Mouse (Mus musculus) intestine, postnatal 0 days (tissue): ENCODE data around the gene Med12l. TPM values are rescaled to one million over a fixed set of nuclear protein-coding genes. Genes with fewer than 3 reads are reported as not detected.

ENCODE experiments used
- ATAC-seq: fragments of 200-750 bp; cut with Nextera tagmentation; 2 replicates; pipeline ENCODE4 v1.8.0; 2017; ENCODE audit warnings: mild to moderate bottlenecking, moderate TSS enrichment, moderate library complexity
- H3K27ac ChIP-seq: fragments of 300-500 bp; sonication (generic); 2 replicates; pipeline ENCODE4 v1.5.1; 2014; ENCODE audit warnings: mild to moderate bottlenecking, low read depth, low read length, moderate library complexity
- H3K27me3 ChIP-seq: fragments of 300-500 bp; sonication (generic); replicated peaks from 2 replicates; pipeline ENCODE4 v1.6.1; 2014; ENCODE audit warnings: low read length, mixed read lengths; ENCODE audit not compliant: control insufficient read depth, insufficient read depth
- H3K36me3 ChIP-seq: fragments of 300-500 bp; sonication (generic); 2 replicates; pipeline ENCODE4 v1.6.1; 2014; ENCODE audit warnings: mild to moderate bottlenecking, moderate library complexity; ENCODE audit not compliant: control insufficient read depth, insufficient read depth
- H3K4me1 ChIP-seq: fragments of 300-500 bp; sonication (generic); replicated peaks from 2 replicates; pipeline ENCODE4 v1.6.1; 2014; ENCODE audit warnings: antibody characterized with exemption, low read length, mixed read lengths; ENCODE audit not compliant: control insufficient read depth, insufficient read depth
- H3K4me2 ChIP-seq: fragments of 300-500 bp; sonication (generic); replicated peaks from 2 replicates; pipeline ENCODE4 v1.6.1; 2014; ENCODE audit warnings: low read depth, mild to moderate bottlenecking, moderate library complexity
- H3K4me3 ChIP-seq: fragments of 300-500 bp; sonication (generic); 2 replicates; pipeline ENCODE4 v1.5.1; 2014; ENCODE audit warnings: low read depth, low read length
- H3K9ac ChIP-seq: fragments of 300-500 bp; sonication (generic); 2 replicates; pipeline ENCODE4 v1.6.1; 2014; ENCODE audit warnings: mild to moderate bottlenecking, low read depth, low read length
- H3K9me3 ChIP-seq: fragments of 300-500 bp; sonication (generic); 2 replicates; pipeline ENCODE4 v1.6.1; 2016; ENCODE audit warnings: mixed run types; ENCODE audit not compliant: control insufficient read depth
- CTCF ChIP-seq: sonication (generic); IDR thresholded peaks from 2 replicates; pipeline ENCODE4 v1.5.1; 2016; ENCODE audit warnings: low read depth, mild to moderate bottlenecking, control low read depth, antibody characterized with exemption, moderate library complexity
- WGBS: fragments of 180-500 bp; shearing (Covaris S2); extraction: QIAGEN DNeasy Blood & Tissue Kit; methylation state at CpG from one replicate; pipeline ENCODE4 v1.1.7; 2014; 5-methylcytosine and 5-hydroxymethylcytosine counted together
- polyA plus RNA-seq: library from polyadenylated mRNA; unstranded; fragments of >200 nt; fragmentation: Nextera tagmentation; extraction: Ambion mirVana; gene quantifications from 2 replicates; pipeline ENCODE4 v1.2.1, GENCODE M21; 2015

Med12l gene
- polyA plus RNA-seq, 1 experiment from 2014 or later: 0.42 TPM

DNA sequence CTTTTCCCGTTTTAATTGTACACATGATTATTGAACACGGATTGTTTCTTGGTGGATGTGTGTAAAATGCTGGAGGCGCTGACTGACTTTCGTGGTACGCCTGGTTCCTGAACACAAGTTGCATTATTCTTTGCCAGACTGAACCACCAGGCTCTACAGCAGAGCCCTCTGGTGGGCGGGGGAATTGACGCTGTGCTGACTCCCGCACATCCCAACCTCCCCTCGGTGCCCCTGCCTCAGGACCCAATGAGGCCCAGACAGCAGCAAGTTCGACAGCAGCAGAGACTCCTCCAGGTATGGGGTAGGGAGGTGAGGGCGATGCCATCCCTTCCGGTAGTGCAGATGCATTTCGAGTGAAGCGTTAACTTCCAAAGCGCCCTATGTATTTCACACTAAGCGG, 292.0 kb downstream of the Med12l start:
- H3K27ac ChIP-seq: no peak overlapping the region

DNA sequence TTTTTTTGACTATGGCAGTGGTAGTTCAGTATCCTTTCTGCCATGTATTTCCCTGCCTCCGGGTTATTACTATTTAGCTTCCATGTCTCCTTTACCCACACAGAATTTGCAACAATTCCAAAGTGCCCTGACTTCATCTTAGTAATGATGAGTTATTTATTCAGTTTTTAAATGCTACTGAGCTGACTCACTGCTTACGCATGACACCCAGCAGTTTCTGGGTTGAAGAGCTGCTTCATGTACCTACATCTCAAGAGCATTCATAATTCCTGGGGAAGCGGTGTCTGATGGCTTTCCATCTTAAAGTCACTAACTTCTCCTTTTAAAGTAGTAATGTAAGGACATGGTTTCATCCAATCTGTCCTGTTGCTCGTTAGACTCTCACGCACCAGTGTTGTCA, 299.3 kb downstream of the Med12l start:
- 94% methylated on average over 5 of the region's 5 CpGs for WGBS
- Histone ChIP-seq H3K4me3 (no peak overlapping the region), H3K27ac (no peak overlapping the region), H3K27me3 (no peaks in the 10 kb centered on the region), H3K4me1 (no peaks in the 10 kb centered on the region), H3K36me3 (no peaks in the 10 kb centered on the region), H3K9ac (no peak overlapping the region), H3K4me2 (no peak overlapping the region), H3K9me3 (no peaks in the 10 kb centered on the region)
- TF ChIP-seq CTCF: no peak
- ATAC-seq: no peak

More for the DNA sequence above, 292.0 kb downstream of the Med12l start:
- TF ChIP-seq CTCF: no peak
- no peak for ATAC-seq
- Histone ChIP-seq H3K36me3 (no peaks in the 10 kb centered on the region), H3K4me3 (no peak overlapping the region), H3K9me3 (no peaks in the 10 kb centered on the region), H3K4me1 (no peaks in the 10 kb centered on the region), H3K9ac (no peak overlapping the region), H3K4me2 (no peak overlapping the region), H3K27me3 (no peaks in the 10 kb centered on the region)
- WGBS: 83% methylated on average over 16 of the region's 16 CpGs

DNA sequence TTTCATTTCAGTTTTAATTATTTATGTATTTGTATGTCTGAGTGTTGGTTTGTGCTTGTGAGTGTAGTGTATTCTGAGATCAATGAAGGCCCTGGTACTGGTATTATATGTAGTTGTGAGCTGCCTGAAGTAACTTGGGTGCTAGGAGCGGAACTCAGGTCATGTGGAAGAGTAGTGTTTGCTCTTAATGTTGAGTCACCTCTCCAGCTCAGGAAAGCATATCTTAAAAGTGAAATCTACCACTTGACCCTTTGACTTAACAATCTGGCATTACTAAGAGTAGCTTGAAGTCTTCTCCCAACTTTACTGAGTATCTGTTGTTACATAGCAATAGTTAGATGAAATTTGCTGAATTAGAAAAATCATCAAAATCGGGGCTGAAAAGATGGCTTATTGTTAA, 299.9 kb downstream of the Med12l start:
- no peak overlapping the region for H3K9ac ChIP-seq
- no peak for ATAC-seq
- H3K4me2 ChIP-seq: no peak overlapping the region
- H3K27me3 ChIP-seq: no peaks in the 10 kb centered on the region
- no peak for TF ChIP-seq CTCF
- H3K4me3 ChIP-seq: no peak overlapping the region
- no peak overlapping the region for H3K27ac ChIP-seq
- H3K36me3 ChIP-seq: no peaks in the 10 kb centered on the region
- H3K9me3 ChIP-seq: no peaks in the 10 kb centered on the region
- no peaks in the 10 kb centered on the region for H3K4me1 ChIP-seq
- 92% methylated on average over 2 of the region's 2 CpGs for WGBS

DNA sequence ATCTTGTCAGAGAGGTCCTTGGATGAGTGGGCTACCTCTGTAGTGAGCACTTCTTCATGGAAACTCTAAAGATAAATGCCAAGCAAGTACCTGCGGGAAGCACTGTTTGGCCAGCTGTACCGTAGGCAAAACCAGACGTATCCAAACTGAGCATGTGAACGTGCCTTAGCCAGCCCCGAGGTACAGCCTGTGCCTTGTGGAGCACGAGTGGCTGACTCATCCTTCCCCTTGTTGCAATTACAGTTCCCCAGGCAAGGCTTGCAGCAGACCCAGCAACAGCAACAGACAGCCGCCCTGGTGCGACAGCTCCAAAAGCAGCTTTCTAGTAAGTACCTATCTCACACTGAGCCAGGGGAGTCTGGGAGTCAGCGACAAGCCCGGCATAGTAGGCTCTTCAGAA, 307.0 kb downstream of the Med12l start:
- Histone ChIP-seq H3K27me3 (no peaks in the 10 kb centered on the region), H3K9me3 (no peaks in the 10 kb centered on the region), H3K4me2 (no peak overlapping the region), H3K9ac (no peak overlapping the region), H3K4me3 (no peak overlapping the region), H3K36me3 (no peaks in the 10 kb centered on the region), H3K4me1 (no peaks in the 10 kb centered on the region), H3K27ac (no peak overlapping the region)
- ATAC-seq: no peak
- TF ChIP-seq CTCF: no peak
- WGBS: 86% methylated on average over 10 of the region's 10 CpGs

DNA sequence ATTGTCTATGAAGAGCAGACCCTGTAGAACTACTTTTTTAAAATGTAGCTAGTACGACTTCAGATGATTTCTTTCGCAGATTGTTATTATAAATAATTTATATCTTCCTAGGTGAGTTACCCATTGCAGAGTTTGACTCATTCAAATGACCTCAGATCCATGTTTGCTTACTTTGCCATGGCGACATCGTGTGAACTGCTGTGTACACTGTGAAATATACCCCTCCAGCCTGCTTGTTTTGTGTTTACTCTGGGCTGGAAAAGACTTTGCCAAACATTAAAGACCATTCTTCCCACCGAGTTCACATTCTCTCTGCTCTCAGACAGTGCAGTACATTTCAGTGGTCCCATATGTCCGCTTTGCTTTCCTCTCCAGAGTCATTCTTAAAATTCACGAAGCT, 310.5 kb downstream of the Med12l start:
- ATAC-seq: no peak
- Histone ChIP-seq H3K4me3 (no peak overlapping the region), H3K4me1 (no peaks in the 10 kb centered on the region), H3K9me3 (no peaks in the 10 kb centered on the region), H3K36me3 (peaks cover 5% of the 10 kb centered on the region; the same call in 1 of the 2 replicates), H3K27me3 (no peaks in the 10 kb centered on the region), H3K4me2 (no peak overlapping the region), H3K27ac (no peak overlapping the region), H3K9ac (no peak overlapping the region)
- whole genome bisulfite sequencing: 59% methylated on average over 7 of the region's 7 CpGs
- TF ChIP-seq CTCF: no peak

DNA sequence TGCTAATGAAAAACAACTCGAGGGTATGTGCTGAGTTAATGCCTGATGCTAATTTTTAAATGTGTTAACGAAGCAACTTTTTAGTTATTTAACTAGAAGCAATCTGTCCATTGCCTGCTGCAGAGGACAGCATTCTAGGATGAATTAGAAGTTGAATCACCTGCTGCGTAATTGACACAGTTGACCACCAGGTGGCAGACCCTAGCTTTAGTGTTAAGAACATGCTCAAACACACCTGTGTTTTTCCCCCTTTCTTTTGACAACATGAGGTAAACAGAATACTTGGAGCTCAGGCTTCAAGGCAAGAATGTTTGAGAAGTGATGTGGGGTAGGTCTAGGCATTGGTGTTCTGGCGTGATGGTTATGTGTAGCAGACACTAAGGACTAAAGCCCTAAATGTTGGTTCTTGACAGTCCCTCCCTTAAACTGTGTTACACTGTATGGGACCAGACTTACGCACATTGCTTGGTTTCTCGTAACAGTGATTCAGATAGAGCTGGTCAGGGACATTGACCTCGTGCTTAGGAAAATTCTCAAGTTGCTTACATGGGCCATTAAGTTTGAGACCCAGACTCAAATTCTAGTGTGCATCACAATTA, 315.8 kb downstream of the Med12l start:
- no peak overlapping the region for H3K9ac ChIP-seq
- ATAC-seq: no peak
- WGBS: 43% methylated on average over 7 of the region's 7 CpGs

More for the DNA sequence above, 315.8 kb downstream of the Med12l start:
- Histone ChIP-seq H3K36me3 (peaks cover 5% of the 10 kb centered on the region; the same call in 1 of the 2 replicates), H3K4me3 (no peak overlapping the region), H3K4me1 (no peaks in the 10 kb centered on the region), H3K27me3 (no peaks in the 10 kb centered on the region), H3K4me2 (no peak overlapping the region), H3K9me3 (no peaks in the 10 kb centered on the region), H3K27ac (no peak overlapping the region)
- TF ChIP-seq CTCF: peak; percentile 84
